Mouse (Mus musculus): ENCODE measurements around the gene Prpf6. TPM values are rescaled to one million over a fixed set of nuclear protein-coding genes. Genes with fewer than 3 reads are reported as not detected.

Gene Prpf6
- total and polyA plus RNA-seq, 3 experiments = 58.7 to 69.4 TPM; not detected in 1

GRCm38 (mm10) chr2:181671326-181671725 is 79.7 kb downstream of the Prpf6 start, which contains the start of gene Sox18:
TSS of gene Sox18 (minus strand) at chr2:181671640.
- no peaks in the 10 kb centered on the region for H3K79me2 ChIP-seq (ENCODE audit: control insufficient read depth, insufficient read depth, low read length, poor library complexity)
- no peak within 1 kb of the TSS for H3K27ac ChIP-seq (ENCODE audit: control insufficient read depth, low read depth, low read length)
- H3K9ac ChIP-seq (ENCODE audit: control insufficient read depth, low read depth, low read length, poor library complexity, severe bottlenecking) = no peak within 1 kb of the TSS
- H3K27me3 ChIP-seq (ENCODE audit: control insufficient read depth in 1 of 2, insufficient read depth in 2 of 2, low read length in 2 of 2) = peaks cover 3 to 6% of the 10 kb centered on the region in 2 experiments; a peak in 2 of 4 replicates
- TF ChIP-seq HCFC1 (IDR thresholded peaks at IDR 0.05; ENCODE audit: low read depth, low read length) (no peak), SIN3A (IDR thresholded peaks at IDR 0.05; ENCODE audit: low read length) (no peak), NELFE (IDR thresholded peaks at IDR 0.05; ENCODE audit: low read depth, low read length) (no peak), ETS1 (IDR thresholded peaks at IDR 0.05; ENCODE audit: low read depth, low read length) (no peak), JUND (IDR thresholded peaks at IDR 0.05; ENCODE audit: low read depth, low read length) (no peak), ELF1 (IDR thresholded peaks at IDR 0.05; ENCODE audit: low read depth, low read length) (no peak), MYB (IDR thresholded peaks at IDR 0.05; ENCODE audit: low read depth, low read length) (no peak), RAD21 (IDR thresholded peaks at IDR 0.05; ENCODE audit: low read depth, low read length) (no peak), TAL1 (IDR thresholded peaks at IDR 0.05; ENCODE audit: low read length) (no peak), E2F4 (IDR thresholded peaks at IDR 0.05; ENCODE audit: borderline replicate concordance, low read depth, low read length) (no peak), MAZ (IDR thresholded peaks at IDR 0.05; ENCODE audit: low read depth, low read length) (no peak), EP300 (IDR thresholded peaks at IDR 0.05; ENCODE audit: low read depth in 1 of 2, low read length in 2 of 2) (no peak), MXI1 (IDR thresholded peaks at IDR 0.05; ENCODE audit: low read depth, low read length) (no peak), MYC (IDR thresholded peaks at IDR 0.05; ENCODE audit: low read depth, low read length) (no peak), KAT2A (conservative IDR thresholded peaks at IDR 0.05; ENCODE audit: low read depth, low read length) (no peak), POLR2A (IDR thresholded peaks at IDR 0.05; ENCODE audit: control insufficient read depth in 1 of 2, insufficient read depth in 1 of 2, low read depth in 1 of 2, low read length in 2 of 2, poor library complexity in 1 of 2) (no peak)
- no peak within 1 kb of the TSS for H3K4me3 ChIP-seq (ENCODE audit: control insufficient read depth in 1 of 2, insufficient read depth in 1 of 2, low read depth in 2 of 2, low read length in 2 of 2)
- peaks cover 0 to 5% of the 10 kb centered on the region in 2 experiments; a peak in 2 of 4 replicates for H3K36me3 ChIP-seq (ENCODE audit: control insufficient read depth in 1 of 2, insufficient read depth in 2 of 2, low read length in 2 of 2)
- no peak for DNase-seq (ENCODE audit: low read depth, low spot score)
- peaks cover 0 to 12% of the 10 kb centered on the region in 2 experiments; a peak in 3 of 4 replicates for H3K4me1 ChIP-seq (ENCODE audit: control insufficient read depth in 1 of 2, insufficient read depth in 2 of 2, low read length in 2 of 2)
- H3K9me3 ChIP-seq (replicated peaks; ENCODE audit: insufficient read depth, low read length) = no peaks in the 10 kb centered on the region

- no peak for DNase-seq (ENCODE audit: low read depth, low spot score)
- TF ChIP-seq HCFC1 (IDR thresholded peaks at IDR 0.05; ENCODE audit: low read depth, low read length) (no peak), TBP (IDR thresholded peaks at IDR 0.05; ENCODE audit: low read depth, low read length) (no peak), MAZ (IDR thresholded peaks at IDR 0.05; ENCODE audit: low read depth, low read length) (no peak), BHLHE40 (IDR thresholded peaks at IDR 0.05; ENCODE audit: borderline replicate concordance, low read depth, low read length) (no peak), ZC3H11A (IDR thresholded peaks at IDR 0.05; ENCODE audit: low read depth, low read length) (no peak), CHD2 (IDR thresholded peaks at IDR 0.05; ENCODE audit: low read length) (no peak), ETS1 (IDR thresholded peaks at IDR 0.05; ENCODE audit: low read depth, low read length) (no peak), TCF12 (IDR thresholded peaks at IDR 0.05; ENCODE audit: low read depth, low read length) (no peak), GATA1 (IDR thresholded peaks at IDR 0.05; ENCODE audit: low read depth, low read length) (no peak), RCOR1 (IDR thresholded peaks at IDR 0.05; ENCODE audit: low read depth, low read length) (no peak), CHD1 (IDR thresholded peaks at IDR 0.05; ENCODE audit: low read depth, low read length) (no peak), ELF1 (IDR thresholded peaks at IDR 0.05; ENCODE audit: low read depth, low read length) (no peak), CTCF (IDR thresholded peaks at IDR 0.05 in 2 of 3, conservative IDR thresholded peaks at IDR 0.05 in 1 of 3; ENCODE audit: control insufficient read depth in 1 of 3, insufficient read depth in 1 of 3, low read depth in 2 of 3, low read length in 3 of 3, poor library complexity in 1 of 3, severe bottlenecking in 1 of 3) (no peak), MAX (IDR thresholded peaks at IDR 0.05; ENCODE audit: low read length) (no peak)
- Histone ChIP-seq H3K27me3 (ENCODE audit: control insufficient read depth in 1 of 2, insufficient read depth in 2 of 2, low read length in 2 of 2) (peaks cover 3 to 6% of the 10 kb centered on the region in 2 experiments; a peak in 2 of 4 replicates), H3K79me2 (ENCODE audit: control insufficient read depth, insufficient read depth, low read length, poor library complexity) (no peaks in the 10 kb centered on the region), H3K9me3 (replicated peaks; ENCODE audit: insufficient read depth, low read length) (no peaks in the 10 kb centered on the region), H3K36me3 (ENCODE audit: control insufficient read depth in 1 of 2, insufficient read depth in 2 of 2, low read length in 2 of 2) (peaks cover 0 to 5% of the 10 kb centered on the region in 2 experiments; a peak in 2 of 4 replicates), H3K9ac (ENCODE audit: control insufficient read depth, low read depth, low read length, poor library complexity, severe bottlenecking) (no peak overlapping the region), H3K27ac (ENCODE audit: control insufficient read depth, low read depth, low read length) (no peak overlapping the region), H3K4me3 (ENCODE audit: control insufficient read depth in 1 of 2, insufficient read depth in 1 of 2, low read depth in 2 of 2, low read length in 2 of 2) (no peak overlapping the region), H3K4me1 (ENCODE audit: control insufficient read depth in 1 of 2, insufficient read depth in 2 of 2, low read length in 2 of 2) (peaks cover 0 to 13% of the 10 kb centered on the region in 2 experiments; a peak in 3 of 4 replicates)
Measured at GRCm38 (mm10) chr2:181671984-181672383, 80.3 kb downstream of the Prpf6 start.
